ENCODE assay signal across 11 mouse cellular contexts in genomic region chr5:146385989-146386388, GRCm38 (mm10). TPM values are rescaled to one million over a fixed set of nuclear protein-coding genes. Genes with fewer than 3 reads are reported as not detected.
A peak's percentile ranks its signal among the peaks of the same experiment; 100 is the strongest.
DNase-seq lines count a peak whose midpoint lies in the region; ATAC-seq and TF ChIP-seq lines count a peak whose summit lies in the region.
"Had no signal": no experiment of that assay in that cellular context is flagged by ENCODE, and none has a peak within 500 bp of the region (broad histone marks: within the 10 kb centered on the region; RNA-seq: fewer than 3 reads in every experiment).

No protein-coding gene starts in this region.

- TF ChIP-seq CTCF in lung, adult 2 months (IDR thresholded peaks at IDR 0.05; ENCODE audit: insufficient read depth, low read length) = no peak
- TF ChIP-seq CTCF in intestine, postnatal 0 days (IDR thresholded peaks at IDR 0.05; ENCODE audit: low read depth) = no peak
- TF ChIP-seq CTCF in olfactory bulb, adult 2 months (IDR thresholded peaks at IDR 0.05; ENCODE audit: insufficient read depth, low read depth, low read length) = no peak

- no peaks in the 10 kb centered on the region for H3K27me3 ChIP-seq in embryonic facial prominence, embryonic 14.5 days (replicated peaks; ENCODE audit: control insufficient read depth, insufficient read depth, low read length)
- peaks cover 8% of the 10 kb centered on the region for H3K27me3 ChIP-seq in intestine, postnatal 0 days (replicated peaks; ENCODE audit: control insufficient read depth, insufficient read depth, low read length)
- H3K27me3 ChIP-seq: Patski had no signal

- no peak for DNase-seq in lung, adult 2 months
- DNase-seq in lung, postnatal 36 days = no peak
- DNase-seq in embryonic facial prominence, embryonic 14.5 days (ENCODE audit: low spot score) = no peak
- DNase-seq in adrenal gland, postnatal 10 days = no peak
- no peak for DNase-seq in testis, postnatal 10 days (ENCODE audit: low spot score)
- DNase-seq in thymus, postnatal 0 days (ENCODE audit: low spot score) = no peak
- DNase-seq: kidney, adult 18-20 months; lung, postnatal 10 days had no signal

- TF ChIP-seq POLR2A in lung, adult 2 months (IDR thresholded peaks at IDR 0.05; ENCODE audit: borderline replicate concordance, extremely low read depth, low read depth, low read length) = no peak
- TF ChIP-seq POLR2A in olfactory bulb, adult 2 months (IDR thresholded peaks at IDR 0.05; ENCODE audit: insufficient read depth, low read depth, low read length) = no peak

- WGBS in lung, adult 2 months = 26% methylated on average over 13 of the region's 13 CpGs
- WGBS in embryonic facial prominence, embryonic 14.5 days = 8% methylated on average over 13 of the region's 13 CpGs
- 40% methylated on average over 13 of the region's 13 CpGs for WGBS in intestine, postnatal 0 days
- WGBS in olfactory bulb, adult 2 months = 5% methylated on average over 13 of the region's 13 CpGs

- no peaks in the 10 kb centered on the region for H3K36me3 ChIP-seq in embryonic facial prominence, embryonic 14.5 days (ENCODE audit: control insufficient read depth, insufficient read depth, low read length)
- no peaks in the 10 kb centered on the region for H3K36me3 ChIP-seq in intestine, postnatal 0 days (ENCODE audit: control insufficient read depth, insufficient read depth)

- peak overlapping the region; percentile 13 for H3K4me3 ChIP-seq in lung, adult 2 months (replicated peaks; ENCODE audit: extremely low read depth, low read depth, low read length)
- H3K4me3 ChIP-seq in embryonic facial prominence, embryonic 14.5 days (ENCODE audit: low read depth, low read length) = peak overlapping the region; percentile 66
- H3K4me3 ChIP-seq in intestine, postnatal 0 days (ENCODE audit: low read depth, low read length) = 0 out of 2 replicates have a peak overlapping the region, but pooled peaks have one; percentile 50
- peak overlapping the region; percentile 47 for H3K4me3 ChIP-seq in olfactory bulb, adult 2 months (ENCODE audit: insufficient read depth, low read depth, low read length)

- peak overlapping the region; percentile 77 for H3K4me2 ChIP-seq in embryonic facial prominence, embryonic 14.5 days (ENCODE audit: low read depth, low read length)
- no peak overlapping the region; the same call in 1 of the 2 replicates for H3K4me2 ChIP-seq in intestine, postnatal 0 days (replicated peaks; ENCODE audit: low read depth)

- H3K4me1 ChIP-seq in lung, adult 2 months (ENCODE audit: control insufficient read depth, insufficient read depth, low read length) = no peaks in the 10 kb centered on the region
- H3K4me1 ChIP-seq in embryonic facial prominence, embryonic 14.5 days (ENCODE audit: control insufficient read depth, insufficient read depth, low read length) = no peaks in the 10 kb centered on the region
- no peaks in the 10 kb centered on the region for H3K4me1 ChIP-seq in intestine, postnatal 0 days (replicated peaks; ENCODE audit: control insufficient read depth, insufficient read depth, low read length)
- H3K4me1 ChIP-seq in olfactory bulb, adult 2 months (ENCODE audit: control insufficient read depth, insufficient read depth, low read length) = peaks cover 2% of the 10 kb centered on the region; the same call in 1 of the 2 replicates

- H3K27ac ChIP-seq in embryonic facial prominence, embryonic 14.5 days (replicated peaks; ENCODE audit: low read depth, low read length) = no peak overlapping the region
- no peak overlapping the region for H3K27ac ChIP-seq in intestine, postnatal 0 days (ENCODE audit: low read depth, low read length)
- 0 out of 2 replicates have a peak overlapping the region, but pooled peaks have one; percentile 0 for H3K27ac ChIP-seq in olfactory bulb, adult 2 months (ENCODE audit: insufficient read depth, low read depth, low read length)

- peak overlapping the region; percentile 49 for H3K9ac ChIP-seq in embryonic facial prominence, embryonic 14.5 days (ENCODE audit: low read depth, low read length)
- no peak overlapping the region for H3K9ac ChIP-seq in intestine, postnatal 0 days (ENCODE audit: low read depth, low read length)

- H3K9me3 ChIP-seq in embryonic facial prominence, embryonic 14.5 days (ENCODE audit: control insufficient read depth, low read length) = 0 out of 2 replicates have a peak, but pooled peaks cover 7% of the 10 kb centered on the region
- H3K9me3 ChIP-seq in intestine, postnatal 0 days (ENCODE audit: control insufficient read depth) = no peaks in the 10 kb centered on the region

- ATAC-seq in embryonic facial prominence, embryonic 14.5 days (ENCODE audit: low read depth) = no peak
- ATAC-seq in intestine, postnatal 0 days = no peak

RNA-seq across cellular contexts. Expression of gene Wasf3, which starts 1.2 kb away (rescaled TPM):
- 8.7 and 9.2 TPM in 2 replicates for polyA plus RNA-seq in lung, adult 2 months (2012; rRNA removed)
- 1.6 and 1.7 TPM in 2 replicates for polyA plus RNA-seq in embryonic facial prominence, embryonic 14.5 days (2014; fragmentation: Nextera tagmentation; extraction: Ambion mirVana)
- 0.81 and 0.85 TPM in 2 replicates for polyA plus RNA-seq in intestine, postnatal 0 days (2015; fragmentation: Nextera tagmentation; extraction: Ambion mirVana)
- not detected in 2 replicates for polyA plus RNA-seq in olfactory bulb, adult 2 months (2012; ENCODE audit: insufficient read depth, insufficient read length, low replicate concordance, missing spikeins)
- total RNA-seq in adrenal gland, postnatal 10 days (2021) = 10 to 100 TPM; 13.8 to 14.0 TPM
- 0.29 and 0.35 TPM in 2 replicates for polyA plus RNA-seq in thymus, postnatal 0 days (2015; fragmentation: Nextera tagmentation; extraction: Ambion mirVana)

Comparison
In these comparisons a context has a peak if more than half of its experiments do, and no peak if none do; other contexts are left out.
1. H3K4me3 ChIP-seq: peak in every context shown above with its lines; median percentile 66 in embryonic facial prominence, embryonic 14.5 days; 50 in intestine, postnatal 0 days; 47 in olfactory bulb, adult 2 months; 13 in lung, adult 2 months.